Mouse (Mus musculus): ENCODE measurements around the gene H6pd.
"Not testable (repeated sequence)": the region's sequence is repeated elsewhere in the genome, so short reads cannot be mapped to it uniquely, and the experiment has no call there.

H6pd gene

DNA sequence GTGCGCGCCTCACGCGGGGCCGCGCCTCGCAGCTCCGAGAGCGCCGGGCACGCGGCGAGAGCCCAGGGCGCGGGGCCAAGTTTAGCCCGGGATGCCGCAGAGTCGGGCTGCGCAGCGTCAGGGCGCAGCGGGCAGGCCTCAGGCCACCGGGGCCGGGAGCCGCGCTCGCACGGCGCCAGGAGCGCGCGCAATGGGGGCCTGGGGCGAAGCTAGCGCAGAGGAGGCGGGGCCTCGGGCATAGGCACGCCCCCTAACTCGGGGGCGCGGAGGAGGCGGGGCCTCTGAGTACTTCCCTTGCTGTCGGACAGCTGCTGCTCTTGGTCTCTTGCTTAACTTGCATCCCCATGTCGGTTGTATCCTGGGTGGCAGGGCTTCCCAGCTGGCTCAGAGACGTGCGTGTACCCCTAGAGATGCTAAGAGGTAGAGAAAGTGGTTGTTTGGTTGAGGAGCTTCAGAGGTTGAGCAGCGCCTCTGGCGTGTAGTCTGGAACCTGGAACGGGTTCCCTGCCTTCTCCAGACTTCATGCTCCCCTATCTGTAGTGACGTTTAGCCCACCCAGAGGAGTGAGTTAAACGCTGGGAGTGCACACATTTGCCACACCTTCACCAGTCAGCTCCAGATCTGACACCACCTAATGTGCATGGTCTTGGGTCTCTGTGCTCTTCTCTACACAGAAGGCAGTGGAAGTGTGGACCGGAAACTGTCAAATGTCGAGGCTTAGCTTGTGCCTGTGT lies at the start of gene H6pd:
Gene H6pd, minus strand, starts transcription at position 171 of the 734 bp plus-strand sequence.
- DNase-seq (ENCODE audit: low spot score in 2 of 2): peak; percentile 79 to 83

DNA sequence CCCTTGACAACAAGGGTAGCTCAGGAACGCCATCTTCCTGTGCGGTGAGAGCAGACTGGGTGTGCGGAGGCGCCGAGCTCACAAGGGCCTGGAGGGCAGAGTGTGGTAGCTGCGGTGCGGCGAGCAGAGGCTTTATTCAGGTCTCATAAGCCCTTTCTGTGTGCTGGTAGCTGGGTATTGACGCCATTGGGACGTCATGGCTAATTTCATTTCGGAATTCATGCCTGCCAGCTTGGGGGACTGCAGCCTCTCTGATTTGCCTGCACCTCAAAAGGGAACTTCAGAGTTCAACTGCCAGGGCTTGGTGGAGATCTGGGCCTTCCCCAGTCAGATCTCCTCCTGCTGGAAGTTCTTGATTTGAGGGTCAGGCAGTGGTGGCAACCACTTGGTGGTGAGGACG lies 48.9 kb upstream of the H6pd start:
- no peak for DNase-seq (ENCODE audit: low spot score in 2 of 2)

DNA sequence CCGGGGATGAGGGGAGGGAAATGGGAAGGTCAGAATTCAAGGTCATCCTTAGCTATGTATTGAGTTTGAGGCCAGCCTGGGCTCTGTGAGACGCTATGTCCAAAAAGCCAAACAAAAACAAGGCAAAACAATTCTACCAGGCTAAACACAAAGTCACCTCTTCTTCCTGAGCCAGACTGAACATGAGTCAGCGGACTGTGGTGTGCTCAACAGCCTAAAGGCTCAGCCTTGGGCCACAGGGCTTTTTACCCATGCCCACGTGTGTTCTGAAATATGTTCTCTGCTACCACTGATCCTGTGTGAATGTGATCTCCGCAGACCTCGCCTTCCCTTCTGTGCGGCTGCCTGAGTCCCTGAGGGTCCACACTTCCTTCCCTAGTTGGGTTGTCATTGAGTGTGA lies 47.3 kb upstream of the H6pd start:
- DNase-seq (ENCODE audit: low spot score in 2 of 2): no peak

DNA sequence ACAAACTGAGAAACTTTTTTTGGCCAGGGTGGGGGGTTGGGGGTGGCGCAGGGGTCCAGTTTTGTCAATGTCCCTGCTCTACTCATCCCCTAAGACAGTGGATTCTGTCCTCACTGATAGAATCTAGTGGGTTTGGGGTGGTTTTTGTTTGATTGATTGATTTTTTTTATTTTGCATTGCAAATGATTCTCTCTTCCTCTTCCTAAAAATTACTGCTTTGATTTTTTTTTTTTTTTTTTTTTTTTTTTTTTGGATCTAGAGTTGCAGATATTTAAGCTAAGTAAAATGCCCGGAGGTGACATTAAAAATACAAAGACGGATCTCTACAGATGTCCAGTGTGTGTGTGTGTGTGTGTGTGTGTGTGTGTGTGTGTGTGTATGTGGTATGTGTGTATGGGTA lies 43.6 kb upstream of the H6pd start:
- DNase-seq (ENCODE audit: low spot score in 2 of 2): no peak

DNA sequence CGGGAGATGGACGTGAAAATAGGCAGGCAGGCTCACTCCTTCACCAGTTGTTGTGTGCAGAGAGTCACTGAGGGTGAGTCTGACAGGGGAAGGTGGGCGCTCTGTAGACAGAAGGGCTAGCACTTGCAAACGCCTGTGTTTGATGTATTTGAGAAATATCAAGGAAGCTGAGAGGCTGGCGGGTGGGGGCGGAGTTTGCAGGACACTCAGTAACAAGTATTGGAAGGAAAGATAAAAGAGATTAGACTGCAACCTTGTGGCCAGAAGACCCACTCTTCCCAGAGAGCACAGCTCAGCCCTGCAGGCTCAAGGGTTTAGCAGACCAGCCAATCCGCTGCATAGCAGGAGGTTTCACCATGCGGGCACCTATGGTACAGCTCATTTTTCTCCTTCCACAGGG lies 42.7 kb upstream of the H6pd start:
- no peak for DNase-seq (ENCODE audit: low spot score in 2 of 2)

DNA sequence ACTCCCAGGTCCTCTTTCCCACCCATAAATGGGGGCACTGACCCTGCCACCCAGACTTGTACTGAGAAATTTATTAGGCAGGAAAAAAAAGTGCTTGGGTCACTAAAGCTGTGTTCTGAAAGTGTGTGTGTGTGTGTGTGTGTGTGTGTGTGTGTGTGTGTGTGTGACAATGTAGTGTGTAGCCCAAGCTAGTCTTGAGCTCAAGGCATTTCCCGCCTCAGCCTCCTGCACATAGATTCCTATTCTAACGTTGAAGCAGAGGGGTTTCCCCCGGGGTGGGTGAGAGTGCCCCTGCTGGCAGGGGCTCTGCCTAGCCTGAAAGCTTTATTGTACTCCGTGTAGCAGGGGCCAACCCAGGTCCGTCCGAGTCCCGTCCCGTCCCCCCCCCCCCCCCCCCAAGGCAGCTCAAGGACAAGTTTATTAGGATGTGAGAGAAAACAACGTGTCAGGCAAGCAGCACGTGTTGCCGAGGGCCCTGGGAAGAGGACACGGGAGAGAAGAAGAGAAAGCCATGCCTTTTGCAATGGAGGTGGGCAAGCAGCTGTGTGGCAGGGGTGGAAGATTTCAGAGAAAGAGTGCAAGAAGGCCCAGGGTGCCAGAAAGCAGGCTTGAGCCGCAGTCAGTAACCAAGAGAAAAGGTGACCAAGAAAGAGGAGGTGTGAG lies 40.9 kb upstream of the H6pd start:
- no peak for DNase-seq (ENCODE audit: low spot score in 2 of 2)

DNA sequence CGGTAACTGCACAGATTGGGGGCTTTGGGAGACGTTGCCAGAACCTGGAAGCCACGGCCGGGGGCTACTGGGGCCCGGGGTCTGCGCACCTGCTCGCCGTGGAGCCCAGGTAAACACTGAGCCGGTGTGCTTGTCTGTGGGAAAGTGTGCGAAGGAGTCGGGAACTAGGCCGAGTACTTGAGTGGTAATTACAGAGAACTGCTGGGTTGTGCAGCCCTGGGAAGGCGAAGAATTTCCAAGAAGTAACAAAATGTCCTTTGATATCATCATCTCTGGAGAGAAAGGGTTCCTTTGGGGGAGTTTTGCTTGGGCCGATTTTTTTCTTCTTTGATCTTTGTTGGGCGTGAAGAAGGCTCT lies 40.3 kb upstream of the H6pd start:
- no peak for DNase-seq (ENCODE audit: low spot score in 2 of 2)

DNA sequence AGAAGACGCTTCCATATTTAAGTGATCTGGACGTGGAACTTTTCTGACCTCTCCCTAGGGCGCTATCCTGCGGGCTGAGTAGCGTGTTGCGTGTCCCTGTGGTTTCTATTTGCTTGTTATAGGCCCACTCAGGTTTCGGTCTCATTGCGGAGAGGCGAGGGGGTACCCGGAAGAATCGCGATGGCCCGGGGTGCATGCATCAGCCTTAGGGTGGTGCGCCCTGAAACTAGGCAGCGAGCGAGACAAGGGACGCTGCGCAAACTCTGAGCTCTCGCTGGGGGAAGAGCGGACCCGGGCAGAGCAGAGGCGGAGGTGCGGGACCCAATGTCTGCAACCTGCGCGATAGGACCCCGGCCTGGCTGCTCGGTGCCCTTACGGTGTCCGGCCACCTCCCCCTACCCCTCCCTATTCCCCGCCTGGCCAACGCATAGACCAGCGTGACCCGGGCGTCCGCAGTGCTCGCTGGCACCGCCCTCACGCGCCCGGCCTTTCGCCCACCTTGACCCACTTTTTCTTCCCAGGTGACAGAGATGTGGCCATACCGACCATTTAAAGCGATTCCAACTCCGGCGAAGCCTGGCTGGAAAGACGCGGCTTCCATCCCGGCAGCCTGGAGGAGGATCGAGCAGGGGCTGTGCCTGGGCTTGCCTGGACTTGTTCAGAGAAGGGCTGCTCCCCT lies 39.8 kb upstream of the H6pd start:
- DNase-seq (ENCODE audit: low spot score in 2 of 2): no peak

DNA sequence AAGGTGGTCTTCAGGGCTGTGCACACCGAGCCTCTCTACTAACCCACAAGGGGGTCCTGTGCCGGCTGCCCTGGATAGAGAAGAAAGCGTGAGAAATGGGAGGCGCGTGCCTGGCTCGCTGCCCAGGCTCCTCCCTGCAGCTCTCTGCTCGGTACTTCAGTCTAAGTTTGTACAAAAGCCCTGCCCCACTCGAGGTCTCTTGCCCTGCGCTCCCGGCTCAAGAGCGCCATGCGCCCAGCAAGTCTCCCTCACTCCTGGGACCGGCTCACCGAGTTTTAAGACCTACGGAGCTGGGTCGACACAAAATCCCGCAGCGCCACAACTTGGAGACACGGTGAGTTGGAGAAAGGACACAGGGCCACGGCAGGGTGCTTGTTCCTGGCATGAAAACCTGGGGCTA lies 39.2 kb upstream of the H6pd start:
- no peak for DNase-seq (ENCODE audit: low spot score in 2 of 2)

DNA sequence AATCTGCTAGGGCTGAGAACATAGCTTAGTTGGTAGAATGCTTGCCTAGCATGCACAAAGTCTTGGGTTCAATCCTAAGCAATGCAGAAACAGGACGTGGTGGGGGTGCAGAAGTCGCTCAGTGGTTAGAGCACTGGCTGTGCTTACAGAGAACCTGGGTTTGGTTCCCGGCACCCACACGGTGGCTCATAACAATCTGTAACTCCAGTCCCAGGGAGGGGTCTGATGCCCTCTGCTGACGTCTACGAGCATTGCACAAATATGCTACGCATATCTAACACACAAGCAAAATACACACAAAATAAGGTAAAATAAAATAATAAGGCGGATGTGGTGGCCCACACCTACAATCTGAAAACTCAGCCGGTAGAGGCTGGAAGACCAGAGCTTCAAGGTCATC lies 34.8 kb upstream of the H6pd start:
- no peak for DNase-seq (ENCODE audit: low spot score in 2 of 2)

DNA sequence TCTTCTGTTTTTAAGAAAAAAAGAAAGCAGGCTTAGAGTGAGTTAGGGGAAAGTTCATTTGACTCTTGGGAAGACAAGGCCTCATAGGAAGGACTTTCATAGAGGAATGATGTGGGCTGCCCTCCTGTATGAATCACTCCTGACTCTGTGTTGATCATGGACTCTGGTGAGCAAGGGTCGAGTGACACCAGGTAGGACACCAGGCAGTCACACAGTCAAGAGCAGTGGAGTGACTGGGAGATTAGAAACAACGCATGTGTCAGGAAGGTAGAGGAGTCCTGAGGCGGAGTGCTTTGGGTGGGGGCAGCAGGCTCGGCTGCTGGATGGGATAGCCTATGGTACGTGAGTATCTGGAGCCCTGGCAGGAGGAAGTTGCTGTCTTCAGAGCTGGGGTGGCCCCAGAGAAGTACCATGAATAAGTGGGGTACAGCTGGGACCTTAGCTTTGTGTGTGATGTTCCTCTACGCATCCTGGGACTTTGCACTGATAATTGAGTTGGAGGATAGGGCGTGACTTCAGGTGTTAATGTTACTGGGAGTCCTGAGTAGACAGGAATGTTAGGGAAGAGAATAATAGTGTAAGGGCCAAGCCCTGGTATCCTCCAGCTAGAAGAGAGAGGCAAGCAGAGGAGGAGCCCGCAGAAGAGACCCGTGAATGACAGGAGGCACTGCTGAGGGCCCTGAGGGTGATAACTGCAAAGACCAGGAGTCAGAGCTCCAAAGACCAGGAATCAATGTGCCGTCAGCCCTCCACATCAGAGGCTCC lies 32.7 kb upstream of the H6pd start:
- DNase-seq (ENCODE audit: low spot score in 2 of 2): no peak

DNA sequence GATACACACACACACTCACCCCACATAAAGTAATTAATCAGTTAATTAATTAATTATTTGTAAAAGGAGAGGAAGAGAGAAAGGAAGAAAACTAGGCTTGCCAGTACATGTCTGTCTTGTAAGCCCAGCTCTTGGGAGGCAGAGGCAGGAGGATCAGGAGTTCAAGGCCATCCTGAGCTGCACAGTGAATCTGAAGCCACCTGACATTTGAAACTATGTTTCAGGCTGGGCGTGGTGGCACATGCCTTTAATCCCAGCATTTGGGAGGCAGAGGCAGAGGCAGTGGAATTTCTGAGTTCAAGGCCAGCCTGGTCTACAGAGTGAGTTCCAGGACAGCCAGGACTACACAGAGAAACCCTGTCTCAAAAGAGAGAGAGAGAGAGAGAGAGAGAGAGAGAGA lies 32.0 kb upstream of the H6pd start:
- not testable (repeated sequence) for DNase-seq (ENCODE audit: low spot score in 2 of 2)

DNA sequence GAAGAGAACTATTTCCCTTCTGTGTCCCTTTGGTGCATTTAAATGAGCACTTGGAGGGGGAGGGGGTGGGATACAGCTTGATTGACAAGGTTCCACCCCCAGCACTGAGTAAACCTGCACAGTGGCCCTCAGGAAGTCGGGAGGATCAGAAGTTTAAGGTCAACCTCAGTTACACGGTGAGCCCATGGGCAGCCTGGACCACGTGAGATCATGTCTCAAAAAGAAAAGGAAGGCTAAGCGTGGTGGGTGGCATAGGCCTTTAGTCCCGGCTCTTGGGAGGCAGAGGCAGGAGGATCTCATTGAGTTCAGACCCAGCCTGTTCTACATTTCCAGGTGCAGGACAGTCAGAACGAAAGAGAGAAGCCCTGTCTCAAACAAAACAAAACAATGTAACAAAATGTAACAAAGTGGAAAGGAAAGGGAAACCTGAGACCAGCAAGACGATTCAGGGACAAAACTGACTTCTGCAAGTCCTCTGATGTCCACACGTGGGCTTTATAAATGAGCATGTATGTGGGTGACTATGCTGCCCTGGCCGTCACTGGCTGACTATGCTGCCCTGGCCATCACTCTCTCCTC lies 31.3 kb upstream of the H6pd start:
- no peak for DNase-seq (ENCODE audit: low spot score in 2 of 2)

DNA sequence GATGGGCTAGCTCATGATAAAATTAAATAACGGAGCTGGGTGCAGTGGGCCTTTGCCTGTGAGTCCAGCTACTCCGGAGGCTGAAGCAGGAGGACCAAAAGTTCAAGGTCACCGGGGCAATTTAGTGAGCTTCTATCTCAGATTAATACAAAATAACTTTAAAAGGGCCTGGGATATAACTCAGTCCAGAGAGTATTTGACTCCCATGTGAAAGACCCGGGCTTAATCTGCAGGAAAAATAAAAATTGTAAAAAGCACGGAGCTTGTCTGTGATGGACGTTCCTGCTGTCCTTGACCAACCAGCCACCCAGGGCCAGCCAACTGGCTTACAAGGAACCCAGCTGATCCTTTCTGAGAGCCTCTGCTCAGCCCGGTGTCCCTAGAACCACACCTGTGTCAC lies 29.7 kb upstream of the H6pd start:
- no peak for DNase-seq (ENCODE audit: low spot score in 2 of 2)

DNA sequence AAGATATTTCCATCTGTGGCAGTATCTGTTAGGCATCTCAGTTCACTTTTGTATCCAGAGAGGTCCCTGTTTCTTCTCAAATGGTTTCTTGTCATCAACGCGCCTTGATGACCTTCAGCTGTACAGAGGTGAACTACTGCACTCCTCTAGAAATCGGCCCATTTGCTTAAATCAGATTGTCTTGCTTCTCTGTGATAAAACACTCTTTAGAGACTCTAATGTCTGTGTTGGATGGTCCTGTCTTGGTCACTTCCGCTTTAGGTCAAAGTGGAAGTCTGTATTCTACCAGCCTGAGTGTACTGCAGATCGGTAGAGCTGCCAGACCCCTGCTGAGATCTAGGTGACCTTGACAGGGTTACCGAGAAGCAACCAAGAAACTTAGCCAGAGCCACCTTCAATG lies 27.3 kb upstream of the H6pd start:
- DNase-seq (ENCODE audit: low spot score in 2 of 2): no peak

DNA sequence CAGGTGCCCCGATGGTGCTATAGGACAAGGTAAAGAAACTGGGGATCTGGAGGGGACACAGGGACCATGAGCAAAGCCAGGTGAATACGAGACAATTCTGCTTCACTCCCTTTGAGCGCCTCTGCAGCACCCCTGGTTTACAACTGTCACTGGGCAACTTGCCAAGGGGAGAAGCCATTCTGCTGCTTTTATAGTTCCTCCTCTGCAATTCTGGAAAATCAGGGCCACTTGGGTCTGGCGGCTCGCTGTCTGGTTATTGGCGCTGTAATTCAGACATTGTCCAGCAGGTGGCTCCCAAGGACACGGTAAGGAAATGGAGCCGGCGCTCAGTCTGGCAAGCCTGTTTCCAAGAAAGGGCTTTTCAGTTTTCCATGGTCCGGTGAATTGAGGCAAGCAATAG lies 26.5 kb upstream of the H6pd start:
- DNase-seq (ENCODE audit: low spot score in 2 of 2): peak; percentile 93 to 96

DNA sequence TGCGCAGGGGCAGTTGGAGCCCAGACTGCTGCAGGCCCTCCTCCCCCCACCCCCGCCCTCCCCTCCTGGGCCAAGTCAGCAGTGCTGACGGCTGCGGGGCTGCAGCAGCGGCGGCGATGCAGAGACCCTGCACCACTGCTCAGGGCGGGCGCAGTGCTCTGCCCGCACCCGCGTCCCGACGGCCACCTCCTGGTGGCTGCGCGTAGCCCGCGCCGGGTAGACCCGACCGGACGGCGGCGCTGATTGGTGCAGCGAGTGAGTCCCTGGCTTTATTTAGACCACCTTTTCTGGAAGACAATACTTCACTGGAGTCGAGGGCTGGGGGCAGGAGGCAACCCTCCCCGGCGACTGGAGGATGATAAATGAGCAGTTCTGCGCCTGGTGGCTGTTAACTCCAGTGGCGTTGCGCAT lies 24.4 kb upstream of the H6pd start:
- DNase-seq (ENCODE audit: low spot score in 2 of 2): no peak

DNA sequence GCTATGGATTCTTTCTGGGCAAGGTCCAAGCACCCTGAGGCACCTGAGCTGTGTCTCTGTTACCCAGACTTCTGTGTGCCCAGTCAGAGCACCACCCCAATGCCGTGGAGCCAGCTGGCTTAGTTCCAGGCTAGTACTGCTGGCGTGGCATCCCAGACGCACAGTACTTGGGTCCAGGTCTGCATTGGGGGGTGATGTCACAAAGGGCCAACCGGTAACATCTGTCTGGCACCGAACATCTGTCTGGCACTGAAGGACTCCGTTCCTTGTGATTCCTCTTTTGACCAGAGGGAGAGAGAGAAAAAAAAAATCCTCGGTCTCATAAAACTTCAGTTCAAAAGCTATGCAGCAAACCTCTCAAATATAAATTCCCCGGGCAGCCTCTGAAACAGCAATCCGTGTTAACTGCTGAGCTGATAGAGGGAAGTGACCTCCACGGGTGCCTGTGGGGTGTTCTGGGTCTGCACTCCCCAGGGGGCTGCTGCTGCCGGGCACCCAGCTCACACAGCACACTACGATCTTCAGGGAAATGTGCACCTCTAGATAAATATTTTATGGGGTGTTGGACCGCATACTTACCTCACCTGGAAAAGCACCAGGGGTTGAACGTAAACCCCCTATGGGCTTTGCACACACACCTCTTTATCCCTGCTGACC lies 22.5 kb upstream of the H6pd start:
- no peak for DNase-seq (ENCODE audit: low spot score in 2 of 2)

DNA sequence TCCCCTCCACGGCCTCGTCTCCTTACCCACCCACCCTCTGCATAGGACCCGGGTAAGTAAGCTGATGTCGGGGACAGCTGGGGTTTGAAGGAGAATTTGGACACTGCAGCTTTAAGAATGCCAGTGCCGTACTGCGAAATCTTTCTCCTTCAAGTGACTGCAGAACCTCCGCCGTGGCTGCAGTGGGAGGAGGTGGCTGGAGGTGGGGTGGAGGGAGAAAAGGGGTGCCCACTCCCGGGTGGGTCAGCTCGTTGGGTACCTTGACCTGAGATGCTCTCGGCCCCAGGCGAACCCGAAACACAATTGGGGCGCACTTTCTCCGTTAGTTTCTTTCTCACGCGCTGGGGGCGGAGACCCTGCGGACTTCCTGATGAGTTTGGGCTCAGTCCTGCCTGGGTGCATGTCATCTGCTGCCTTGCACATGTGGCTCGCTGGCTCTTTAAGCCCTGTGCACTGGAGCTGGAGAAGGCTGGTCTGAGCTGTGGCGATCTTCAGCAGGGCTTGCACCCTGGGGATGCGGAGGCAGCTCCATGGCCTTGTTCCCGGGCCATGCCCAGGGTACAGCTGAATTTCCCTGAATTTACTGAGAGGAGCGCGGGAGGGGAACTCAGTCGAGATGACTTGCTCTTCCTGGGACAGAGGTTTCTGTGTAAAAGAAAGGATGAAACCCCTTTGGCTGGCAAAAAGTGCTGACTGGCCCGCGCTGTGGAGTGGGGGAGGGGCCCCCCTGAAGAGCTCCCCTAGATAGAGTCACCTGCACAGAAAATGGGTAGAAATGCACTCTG lies 21.8 kb upstream of the H6pd start:
- peak; percentile 36 to 56 for DNase-seq (ENCODE audit: low spot score in 2 of 2)

DNA sequence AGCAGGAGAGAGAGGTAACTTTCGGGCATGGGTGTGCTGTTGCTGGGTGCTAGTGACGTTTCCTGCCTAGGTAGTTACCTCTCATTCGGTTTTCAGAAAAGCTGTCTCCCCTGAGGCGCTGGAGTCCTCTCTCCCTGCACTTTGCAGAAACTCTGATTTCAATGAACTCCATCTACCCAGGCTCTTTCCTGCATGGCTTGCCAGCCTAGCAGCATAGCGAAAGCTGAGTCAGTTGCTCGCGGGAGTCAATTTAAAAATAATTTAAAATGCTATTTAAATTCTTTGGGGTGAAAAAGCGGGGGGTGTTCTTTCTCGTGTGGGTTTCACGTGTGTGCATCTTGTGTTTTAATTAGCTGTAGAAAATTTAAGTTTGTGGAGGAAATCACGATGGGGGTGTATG lies 21.1 kb upstream of the H6pd start:
- DNase-seq (ENCODE audit: low spot score in 2 of 2): peak; percentile 52 to 60

DNA sequence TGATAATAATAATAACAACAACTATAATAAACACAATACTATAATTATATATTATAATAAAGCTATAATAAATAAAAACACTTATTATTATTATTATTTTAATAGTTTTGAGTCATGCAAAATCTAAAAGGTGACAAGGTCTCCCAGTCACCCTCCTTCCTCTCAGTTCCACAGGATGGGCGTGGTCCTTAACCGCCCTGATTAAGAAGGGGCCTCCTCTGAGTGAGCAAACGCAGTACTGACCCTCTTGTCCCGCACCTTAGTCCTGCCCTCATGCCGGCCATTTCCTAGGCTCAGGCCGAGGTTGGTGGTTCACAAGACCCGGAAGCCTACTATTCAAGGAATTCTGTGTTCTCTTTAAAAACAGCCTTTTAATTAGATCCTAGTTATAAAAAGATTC lies 14.7 kb upstream of the H6pd start:
- no peak for DNase-seq (ENCODE audit: low spot score in 2 of 2)

Measured in right cerebral cortex, adult 2 months (tissue).